Mouse (Mus musculus): ENCODE measurements around the gene Bex6. TPM values are rescaled to one million over a fixed set of nuclear protein-coding genes. Genes with fewer than 3 reads are reported as not detected.

Gene Bex6
- 1.6 TPM in 1 of 2 replicates, not detected in the other for polyA plus RNA-seq (2015; fragmentation: Nextera tagmentation; extraction: Ambion mirVana)

DNA sequence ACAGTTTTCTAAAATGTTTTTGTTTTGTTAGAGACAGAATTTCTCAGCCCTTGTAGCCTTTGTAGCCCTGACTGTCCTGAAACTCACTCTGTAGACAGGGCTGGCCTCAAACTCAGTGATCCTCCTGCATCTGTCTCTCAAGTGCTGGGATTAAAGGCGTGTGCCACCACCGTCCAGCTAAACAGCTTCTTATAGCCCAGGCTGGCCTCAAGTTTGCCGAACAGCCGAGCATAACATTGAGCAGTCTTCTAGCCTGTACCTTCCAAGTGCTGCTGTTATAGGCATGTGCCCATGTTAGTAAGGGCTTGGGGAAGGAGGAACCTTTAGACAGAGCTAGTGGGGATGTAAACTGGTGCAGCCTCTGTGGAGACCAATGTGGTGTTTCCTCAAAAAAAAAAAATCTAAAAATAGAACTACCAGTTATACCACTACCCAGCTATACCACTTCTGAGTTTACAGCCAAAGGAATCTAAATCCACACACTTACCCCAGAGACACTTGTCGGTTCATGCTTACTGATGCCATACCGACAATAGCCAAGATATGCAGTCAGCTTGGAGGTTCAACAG lies at the start of gene Bex6:
TSS of gene Bex6 (plus strand) at position 491 of the 569 bp plus-strand sequence.
- Histone ChIP-seq H3K4me3 (replicated peaks) (no peak within 1 kb of the TSS), H3K4me2 (no peak within 1 kb of the TSS), H3K27me3 (replicated peaks) (no peaks in the 10 kb centered on the region), H3K4me1 (no peaks in the 10 kb centered on the region), H3K9ac (replicated peaks) (no peak within 1 kb of the TSS), H3K27ac (replicated peaks) (no peak within 1 kb of the TSS), H3K9me3 (replicated peaks) (no peaks in the 10 kb centered on the region), H3K36me3 (no peaks in the 10 kb centered on the region)
- ATAC-seq (ENCODE audit: low FRiP score) = no peak
- 93% methylated on average over 6 of the region's 6 CpGs for WGBS

DNA sequence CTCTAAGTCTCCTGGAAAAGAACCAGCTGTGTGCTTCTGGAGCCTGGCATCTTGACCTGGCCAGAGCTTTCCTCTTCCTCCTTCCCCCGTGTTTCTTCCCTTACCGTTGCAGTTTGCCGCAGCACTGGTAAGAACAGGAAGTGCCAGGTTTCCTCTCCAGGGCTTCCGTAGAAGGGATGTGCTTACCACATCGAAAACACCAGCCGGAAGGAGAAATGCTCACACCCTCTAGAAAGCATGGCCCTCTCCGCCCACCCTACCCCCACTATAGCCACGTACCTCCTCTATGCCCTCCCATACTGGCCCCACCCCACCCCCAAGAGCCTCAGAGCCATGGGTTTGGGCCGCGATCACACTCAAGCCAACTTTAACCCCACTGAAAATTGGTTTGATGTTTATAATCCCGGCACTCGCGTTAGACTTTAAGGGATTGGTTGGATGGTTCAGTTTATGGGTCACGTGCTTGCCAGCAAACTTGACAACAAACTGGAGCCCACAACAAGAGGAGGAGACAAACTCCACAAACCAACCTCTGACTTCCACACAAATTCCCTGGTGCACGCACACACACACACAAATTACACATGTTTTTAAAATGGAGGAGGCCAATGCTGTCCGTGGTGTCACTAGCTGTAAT lies 49.3 kb upstream of the Bex6 start:
- H3K36me3 ChIP-seq = no peaks in the 10 kb centered on the region
- no peaks in the 10 kb centered on the region for H3K9me3 ChIP-seq (replicated peaks)
- H3K27me3 ChIP-seq (replicated peaks) = no peaks in the 10 kb centered on the region
- H3K4me3 ChIP-seq (replicated peaks) = no peak overlapping the region
- no peak overlapping the region for H3K27ac ChIP-seq (replicated peaks)
- ATAC-seq (ENCODE audit: low FRiP score) = no peak
- no peak overlapping the region for H3K4me2 ChIP-seq
- 72% methylated on average over 16 of the region's 16 CpGs for WGBS
- no peak overlapping the region for H3K9ac ChIP-seq (replicated peaks)
- H3K4me1 ChIP-seq = no peaks in the 10 kb centered on the region

DNA sequence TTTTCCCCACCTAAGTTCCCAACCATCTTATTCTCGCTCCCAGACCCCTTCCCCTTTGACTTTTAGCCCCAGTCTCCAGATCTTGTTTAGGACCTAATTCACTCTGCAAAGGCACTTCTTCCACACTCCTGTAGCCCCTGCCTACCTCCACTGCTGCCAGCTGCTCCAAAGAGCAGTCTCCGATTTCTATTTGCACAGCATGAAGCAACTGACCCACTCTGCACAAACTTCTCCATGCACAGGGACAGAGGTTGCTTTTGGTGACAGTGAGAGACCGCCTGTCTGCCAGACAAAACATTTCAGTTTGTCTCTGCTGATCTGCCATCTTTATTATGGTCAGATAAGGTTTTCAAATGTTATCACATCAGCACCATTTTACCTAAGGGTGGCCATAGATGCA lies 46.5 kb upstream of the Bex6 start:
- no peaks in the 10 kb centered on the region for H3K36me3 ChIP-seq
- no peak overlapping the region for H3K4me3 ChIP-seq (replicated peaks)
- H3K4me1 ChIP-seq = no peaks in the 10 kb centered on the region
- H3K27me3 ChIP-seq (replicated peaks) = no peaks in the 10 kb centered on the region
- H3K27ac ChIP-seq (replicated peaks) = no peak overlapping the region
- ATAC-seq (ENCODE audit: low FRiP score) = no peak
- no peaks in the 10 kb centered on the region for H3K9me3 ChIP-seq (replicated peaks)
- no peak overlapping the region for H3K9ac ChIP-seq (replicated peaks)
- 88% methylated on average over 3 of the region's 3 CpGs for WGBS
- H3K4me2 ChIP-seq = no peak overlapping the region

DNA sequence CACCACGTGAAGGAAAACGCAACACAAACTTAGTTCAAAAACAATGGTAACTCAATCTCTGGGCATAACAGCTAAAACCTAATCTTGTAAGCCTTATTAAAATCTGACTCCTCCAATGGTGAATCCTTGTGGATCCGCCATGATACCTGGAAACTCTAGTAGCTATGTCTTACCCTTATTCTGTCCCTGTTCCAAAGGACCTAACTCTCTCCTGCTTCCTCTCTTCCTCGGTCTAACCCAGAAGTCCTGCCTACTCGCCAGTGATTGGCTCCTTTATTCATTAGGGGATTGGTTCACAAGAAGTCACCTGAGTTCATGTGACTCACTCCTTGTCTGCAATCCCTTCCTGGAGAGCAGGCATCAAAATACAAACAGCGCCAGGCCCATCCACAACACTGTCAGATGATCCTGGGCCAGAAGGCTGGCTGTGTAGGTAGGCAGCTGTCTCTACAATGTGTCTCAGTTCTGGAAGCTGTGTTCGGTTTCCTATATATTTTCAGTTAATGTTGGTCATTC lies 43.7 kb upstream of the Bex6 start:
- H3K9me3 ChIP-seq (replicated peaks) = no peaks in the 10 kb centered on the region
- H3K4me2 ChIP-seq = no peak overlapping the region
- no peaks in the 10 kb centered on the region for H3K4me1 ChIP-seq
- H3K27ac ChIP-seq (replicated peaks) = no peak overlapping the region
- H3K4me3 ChIP-seq (replicated peaks) = no peak overlapping the region
- H3K9ac ChIP-seq (replicated peaks) = no peak overlapping the region
- H3K36me3 ChIP-seq = no peaks in the 10 kb centered on the region
- ATAC-seq (ENCODE audit: low FRiP score) = no peak
- WGBS = 82% methylated on average over 7 of the region's 7 CpGs
- H3K27me3 ChIP-seq (replicated peaks) = no peaks in the 10 kb centered on the region

DNA sequence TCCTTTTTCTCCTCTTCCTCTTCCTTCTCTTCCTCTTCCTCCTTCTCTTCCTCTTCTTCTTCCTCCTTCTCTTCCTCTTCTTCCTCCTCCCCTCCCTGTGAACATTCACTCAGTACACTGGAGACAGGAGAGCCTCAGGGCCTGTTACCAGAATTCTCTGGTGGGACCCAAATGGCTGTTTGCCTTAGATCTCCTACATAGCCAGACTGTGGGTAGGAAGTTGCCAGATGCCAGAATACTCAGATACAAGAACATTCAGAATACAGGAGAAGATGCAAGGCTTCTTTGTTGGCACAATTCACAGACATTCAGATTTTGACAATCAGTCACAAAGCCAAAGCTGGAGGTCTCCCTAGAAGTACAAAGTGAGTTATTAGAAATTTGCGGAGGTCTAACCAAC lies 40.7 kb upstream of the Bex6 start:
- Histone ChIP-seq H3K9me3 (replicated peaks) (0 out of 2 replicates have a peak, but pooled peaks cover 3% of the 10 kb centered on the region), H3K27ac (replicated peaks) (no peak overlapping the region), H3K4me3 (replicated peaks) (no peak overlapping the region), H3K27me3 (replicated peaks) (no peaks in the 10 kb centered on the region), H3K4me1 (no peaks in the 10 kb centered on the region), H3K36me3 (0 out of 2 replicates have a peak, but pooled peaks cover 9% of the 10 kb centered on the region), H3K9ac (replicated peaks) (no peak overlapping the region), H3K4me2 (no peak overlapping the region)
- ATAC-seq (ENCODE audit: low FRiP score) = no peak
- WGBS = 100% methylated on average over 1 of the region's 1 CpGs

DNA sequence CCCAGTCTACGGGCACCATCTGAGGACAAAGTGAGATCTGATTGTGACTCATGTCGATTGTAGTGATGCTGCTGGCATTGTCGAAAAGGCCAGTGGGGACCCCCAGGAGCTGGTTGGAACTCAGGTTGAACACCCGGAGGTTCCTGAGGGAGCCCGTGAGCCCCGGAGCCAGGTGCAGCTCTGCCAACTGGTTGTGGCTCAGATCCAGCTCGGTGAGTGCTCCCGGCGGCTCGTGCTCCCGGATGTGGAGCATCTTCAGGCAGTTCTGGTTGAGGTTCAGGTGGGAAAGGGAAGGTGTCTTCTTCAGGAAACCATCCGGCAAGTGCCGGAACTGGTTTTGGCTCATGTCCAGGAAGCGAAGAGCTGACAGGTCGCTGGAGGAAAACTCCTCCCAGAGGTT lies 35.9 kb upstream of the Bex6 start:
- Histone ChIP-seq H3K4me2 (no peak overlapping the region), H3K4me3 (replicated peaks) (no peak overlapping the region), H3K27me3 (replicated peaks) (no peaks in the 10 kb centered on the region), H3K9me3 (replicated peaks) (0 out of 2 replicates have a peak, but pooled peaks cover 3% of the 10 kb centered on the region), H3K36me3 (0 out of 2 replicates have a peak, but pooled peaks cover 9% of the 10 kb centered on the region), H3K4me1 (0 out of 2 replicates have a peak, but pooled peaks cover 3% of the 10 kb centered on the region), H3K9ac (replicated peaks) (no peak overlapping the region), H3K27ac (replicated peaks) (no peak overlapping the region)
- ATAC-seq (ENCODE audit: low FRiP score) = no peak
- 91% methylated on average over 15 of the region's 15 CpGs for WGBS

DNA sequence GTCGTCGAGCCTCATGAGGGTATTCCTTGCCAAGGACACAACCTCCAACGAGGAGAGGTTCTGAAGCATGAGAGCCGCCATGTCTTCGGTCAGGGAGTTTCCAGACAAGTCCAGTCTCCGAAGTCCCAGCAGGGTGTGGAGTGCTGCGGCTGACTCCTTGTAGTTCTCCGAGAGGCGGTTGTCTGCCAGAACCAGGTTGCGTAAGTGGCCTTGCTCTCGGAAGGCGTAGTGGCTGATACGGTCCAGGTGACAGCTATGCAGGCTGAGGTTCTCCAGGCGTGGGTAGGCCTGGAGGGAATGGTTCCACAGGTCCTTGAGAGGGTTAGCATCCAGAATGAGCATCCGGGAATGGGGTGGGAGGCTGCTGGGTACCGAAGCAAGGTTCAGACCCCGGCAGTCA lies 35.0 kb upstream of the Bex6 start:
- H3K4me1 ChIP-seq = 0 out of 2 replicates have a peak, but pooled peaks cover 3% of the 10 kb centered on the region
- H3K4me2 ChIP-seq = no peak overlapping the region
- 0 out of 2 replicates have a peak, but pooled peaks cover 9% of the 10 kb centered on the region for H3K36me3 ChIP-seq
- H3K27ac ChIP-seq (replicated peaks) = no peak overlapping the region
- H3K4me3 ChIP-seq (replicated peaks) = no peak overlapping the region
- ATAC-seq (ENCODE audit: low FRiP score) = no peak
- no peak overlapping the region for H3K9ac ChIP-seq (replicated peaks)
- 92% methylated on average over 17 of the region's 17 CpGs for WGBS
- no peaks in the 10 kb centered on the region for H3K27me3 ChIP-seq (replicated peaks)
- H3K9me3 ChIP-seq (replicated peaks) = 0 out of 2 replicates have a peak, but pooled peaks cover 3% of the 10 kb centered on the region

DNA sequence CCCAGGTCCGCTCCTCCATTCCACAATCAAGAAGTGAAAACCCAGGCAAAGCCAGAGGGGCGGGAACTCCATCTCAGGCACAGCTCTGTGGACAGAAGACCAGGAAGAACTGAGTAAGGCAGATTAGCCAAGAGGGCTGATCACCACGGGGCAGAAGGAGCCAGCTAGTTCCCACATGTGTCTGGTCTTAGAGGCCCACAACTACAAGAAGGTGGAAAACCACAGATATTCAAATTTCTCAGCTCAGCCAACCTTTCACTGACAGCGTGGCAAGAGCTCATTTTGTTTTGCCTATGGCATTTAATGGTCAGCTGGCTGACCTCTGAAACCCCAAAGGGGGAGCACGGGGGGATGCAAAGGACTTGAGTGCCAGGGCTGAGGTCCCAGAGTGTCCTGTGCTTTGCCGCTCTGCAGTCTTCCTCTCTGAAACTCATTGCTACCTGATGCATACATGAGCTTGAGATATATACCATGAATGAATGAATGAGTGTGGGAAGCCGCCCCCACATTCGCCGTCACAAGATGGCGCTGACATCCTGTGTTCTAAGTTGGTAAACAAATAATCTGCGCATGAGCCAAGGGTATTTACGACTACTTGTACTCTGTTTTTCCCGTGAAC lies 31.9 kb upstream of the Bex6 start:
- ATAC-seq (ENCODE audit: low FRiP score) = no peak

DNA sequence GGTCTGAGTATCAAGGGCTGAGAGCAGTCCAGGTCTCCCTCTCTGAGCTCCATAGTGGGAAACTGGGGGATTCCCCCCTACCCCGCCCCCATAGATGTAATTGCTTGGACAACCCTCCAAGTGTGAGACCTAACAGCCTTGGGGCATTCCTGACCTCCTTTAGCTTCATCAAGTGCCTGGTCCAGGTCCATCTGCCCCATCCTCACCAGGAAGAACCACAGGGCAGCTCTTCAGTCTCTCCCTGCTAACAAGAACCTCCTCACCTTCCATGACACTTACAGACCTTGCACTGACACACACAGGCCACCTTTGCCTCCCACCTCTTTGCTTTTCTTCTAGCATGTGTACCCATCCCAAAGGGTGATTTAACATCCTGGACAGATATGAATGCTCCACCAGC lies 25.6 kb upstream of the Bex6 start:
- ATAC-seq (ENCODE audit: low FRiP score) = no peak
- Histone ChIP-seq H3K9ac (replicated peaks) (no peak overlapping the region), H3K27ac (replicated peaks) (no peak overlapping the region), H3K9me3 (replicated peaks) (no peaks in the 10 kb centered on the region), H3K36me3 (no peaks in the 10 kb centered on the region), H3K4me2 (0 out of 2 replicates have a peak overlapping the region, but pooled peaks have one; percentile 1), H3K4me1 (peaks cover 13% of the 10 kb centered on the region), H3K4me3 (replicated peaks) (no peak overlapping the region), H3K27me3 (replicated peaks) (no peaks in the 10 kb centered on the region)
- WGBS = 73% methylated on average over 1 of the region's 1 CpGs

More for the DNA sequence above, 31.9 kb upstream of the Bex6 start:
- H3K4me1 ChIP-seq = 0 out of 2 replicates have a peak, but pooled peaks cover 3% of the 10 kb centered on the region
- H3K27ac ChIP-seq (replicated peaks) = no peak overlapping the region
- no peaks in the 10 kb centered on the region for H3K27me3 ChIP-seq (replicated peaks)
- 65% methylated on average over 11 of the region's 13 CpGs for WGBS
- H3K9ac ChIP-seq (replicated peaks) = no peak overlapping the region
- H3K4me2 ChIP-seq = peak overlapping the region; percentile 43
- no peak overlapping the region for H3K4me3 ChIP-seq (replicated peaks)
- H3K36me3 ChIP-seq = 0 out of 2 replicates have a peak, but pooled peaks cover 9% of the 10 kb centered on the region
- 0 out of 2 replicates have a peak, but pooled peaks cover 3% of the 10 kb centered on the region for H3K9me3 ChIP-seq (replicated peaks)

DNA sequence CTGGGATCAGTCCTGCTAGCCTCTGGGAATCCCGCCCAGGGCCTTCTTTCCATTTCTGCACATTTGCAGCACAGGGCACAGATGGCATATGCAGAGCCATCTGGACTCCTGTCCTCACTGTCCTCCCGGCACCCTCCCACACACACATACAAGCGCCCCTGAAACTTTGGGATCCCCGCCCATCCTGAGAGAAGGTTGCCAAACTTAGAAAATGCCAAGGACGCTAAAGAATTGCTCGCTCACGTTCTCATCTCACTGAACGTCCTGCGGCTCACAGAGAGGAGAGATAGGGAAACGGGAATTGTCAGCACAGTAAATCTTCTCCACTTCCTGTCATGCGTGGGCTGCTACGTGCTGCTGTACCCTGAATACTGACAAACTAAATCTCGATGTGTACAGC lies 25.2 kb upstream of the Bex6 start:
- H3K27ac ChIP-seq (replicated peaks) = no peak overlapping the region
- no peak for ATAC-seq (ENCODE audit: low FRiP score)
- WGBS = 60% methylated on average over 13 of the region's 13 CpGs

DNA sequence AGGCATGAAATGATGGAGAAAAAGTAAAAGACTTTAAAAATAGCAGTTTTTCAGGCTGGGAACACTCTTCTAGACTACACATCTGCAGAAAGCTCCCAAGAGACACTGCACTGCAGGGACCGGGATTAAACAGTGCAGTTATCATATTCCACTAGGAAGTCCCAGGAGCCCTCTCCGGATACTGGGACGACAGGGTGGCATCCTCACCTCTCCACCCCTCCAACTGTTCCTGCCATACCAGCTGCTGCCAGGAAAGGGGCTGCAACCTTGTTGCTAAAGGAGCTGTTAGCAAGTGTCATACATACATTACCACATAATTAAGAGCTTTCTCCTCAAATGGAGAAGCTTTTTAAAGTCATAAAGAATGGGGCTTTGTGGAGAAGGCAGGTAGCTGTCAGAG lies 22.9 kb upstream of the Bex6 start:
- no peak for ATAC-seq (ENCODE audit: low FRiP score)
- Histone ChIP-seq H3K4me2 (no peak overlapping the region), H3K27ac (replicated peaks) (no peak overlapping the region), H3K4me3 (replicated peaks) (no peak overlapping the region), H3K9ac (replicated peaks) (no peak overlapping the region), H3K36me3 (no peaks in the 10 kb centered on the region), H3K4me1 (peaks cover 13% of the 10 kb centered on the region), H3K27me3 (replicated peaks) (no peaks in the 10 kb centered on the region), H3K9me3 (replicated peaks) (no peaks in the 10 kb centered on the region)
- WGBS = 54% methylated on average over 3 of the region's 3 CpGs

More for the DNA sequence above, 25.2 kb upstream of the Bex6 start:
- no peak overlapping the region for H3K4me3 ChIP-seq (replicated peaks)
- no peaks in the 10 kb centered on the region for H3K36me3 ChIP-seq
- H3K4me2 ChIP-seq = 0 out of 2 replicates have a peak overlapping the region, but pooled peaks have one; percentile 1
- H3K27me3 ChIP-seq (replicated peaks) = no peaks in the 10 kb centered on the region
- no peaks in the 10 kb centered on the region for H3K9me3 ChIP-seq (replicated peaks)
- H3K9ac ChIP-seq (replicated peaks) = no peak overlapping the region
- H3K4me1 ChIP-seq = peaks cover 13% of the 10 kb centered on the region
